Mouse (Mus musculus) brain, embryonic 14.5 days (tissue): Measurements from ENCODE around the gene Crhr1. TPM values are rescaled to one million over a fixed set of nuclear protein-coding genes. Genes with fewer than 3 reads are reported as not detected.

Source experiments
- DNase-seq: peaks from one replicate; pipeline ENCODE4 v3.0.0-alpha.2; 2011; ENCODE audit warnings: low read depth
- CTCF ChIP-seq: fragments of 200-500 bp; IDR thresholded peaks from 2 replicates; pipeline ENCODE4 v1.5.1; 2012; ENCODE audit warnings: inconsistent platforms, mild to moderate bottlenecking, moderate library complexity, borderline replicate concordance; ENCODE audit not compliant: insufficient read depth, insufficient read length; ENCODE audit errors: extremely low read depth
- POLR2A ChIP-seq: fragments of 200-500 bp; IDR thresholded peaks from 2 replicates; pipeline ENCODE4 v1.6.1; 2012; ENCODE audit warnings: mild to moderate bottlenecking, inconsistent platforms, borderline replicate concordance; ENCODE audit not compliant: poor library complexity, insufficient read depth, insufficient read length, severe bottlenecking; ENCODE audit errors: extremely low read depth
- polyA plus RNA-seq: library from polyadenylated mRNA; depleted of rRNA; stranded (reverse); fragments of >200 nt; gene quantifications from 2 replicates; pipeline ENCODE4 v1.2.3, GENCODE M21; 2012

Crhr1 gene
- polyA plus RNA-seq, 1 experiment: 10.2 TPM

- no peak for DNase-seq
- TF ChIP-seq POLR2A (no peak), CTCF (no peak)
Measured at GRCm38 (mm10) chr11:104111851-104112250, 20.8 kb upstream of the Crhr1 start.

- TF ChIP-seq POLR2A (no peak), CTCF (no peak)
- peak; percentile 57 for DNase-seq
Measured at GRCm38 (mm10) chr11:104113699-104114098, 19.0 kb upstream of the Crhr1 start.

- DNase-seq: peak; percentile 78
- TF ChIP-seq CTCF: no peak
- no peak for TF ChIP-seq POLR2A
Measured at GRCm38 (mm10) chr11:104114690-104115089, 18.0 kb upstream of the Crhr1 start.

GRCm38 (mm10) chr11:104118356-104118755, 14.3 kb upstream of the Crhr1 start:
- TF ChIP-seq POLR2A (no peak), CTCF (no peak)
- DNase-seq: no peak

GRCm38 (mm10) chr11:104122966-104123365, 9.7 kb upstream of the Crhr1 start:
- no peak for DNase-seq
- TF ChIP-seq CTCF: no peak
- TF ChIP-seq POLR2A: no peak

GRCm38 (mm10) chr11:104123479-104123878, 9.2 kb upstream of the Crhr1 start:
- TF ChIP-seq POLR2A: no peak
- no peak for TF ChIP-seq CTCF
- no peak for DNase-seq

GRCm38 (mm10) chr11:104124582-104124981, 8.1 kb upstream of the Crhr1 start:
- TF ChIP-seq CTCF: no peak
- no peak for TF ChIP-seq POLR2A
- peak; percentile 69 for DNase-seq

- TF ChIP-seq POLR2A: no peak
- TF ChIP-seq CTCF: no peak
- DNase-seq: peak; percentile 37
Measured at GRCm38 (mm10) chr11:104129466-104129865, 3.2 kb upstream of the Crhr1 start.

- TF ChIP-seq POLR2A (no peak), CTCF (no peak)
- no peak for DNase-seq
Measured at GRCm38 (mm10) chr11:104130721-104131647, 1.7 kb upstream of the Crhr1 start.

GRCm38 (mm10) chr11:104131756-104132155, 899 bp upstream of the Crhr1 start:
- TF ChIP-seq CTCF: peak; percentile 73
- no peak for TF ChIP-seq POLR2A
- DNase-seq: peak; percentile 73

GRCm38 (mm10) chr11:104133442-104133983, 858 bp downstream of the Crhr1 start:
- no peak for DNase-seq
- TF ChIP-seq CTCF (no peak), POLR2A (no peak)

- no peak for TF ChIP-seq POLR2A
- no peak for TF ChIP-seq CTCF
- DNase-seq: no peak
Measured at GRCm38 (mm10) chr11:104138976-104139375, 6.3 kb downstream of the Crhr1 start.

- TF ChIP-seq POLR2A: no peak
- no peak for TF ChIP-seq CTCF
- DNase-seq: no peak
Measured at GRCm38 (mm10) chr11:104144930-104145329, 12.3 kb downstream of the Crhr1 start.
